Mouse (Mus musculus) stomach, postnatal 0 days (tissue): ENCODE measurements around the gene Diaph3. TPM values are rescaled to one million over a fixed set of nuclear protein-coding genes. Genes with fewer than 3 reads are reported as not detected.

ENCODE experiments used
- ATAC-seq: fragments of 200-750 bp; cut with Nextera tagmentation; 2 replicates; pipeline ENCODE4 v1.8.0; 2017; ENCODE audit not compliant: low FRiP score, low TSS enrichment
- DNase-seq: peaks from one replicate; pipeline ENCODE4 v3.0.0-alpha.2; 2016; ENCODE audit warnings: low spot score
- H3K27ac ChIP-seq: fragments of 300-500 bp; sonication (generic); replicated peaks from 2 replicates; pipeline ENCODE4 v1.5.1; 2014; ENCODE audit warnings: mild to moderate bottlenecking, control low read depth
- H3K27me3 ChIP-seq: fragments of 300-500 bp; sonication (generic); 2 replicates; pipeline ENCODE4 v1.6.1; 2014; ENCODE audit warnings: low read length; ENCODE audit not compliant: control insufficient read depth, insufficient read depth
- H3K36me3 ChIP-seq: fragments of 300-500 bp; sonication (generic); 2 replicates; pipeline ENCODE4 v1.6.1; 2014; ENCODE audit warnings: low read length, mixed read lengths; ENCODE audit not compliant: control insufficient read depth, insufficient read depth
- H3K4me1 ChIP-seq: fragments of 300-500 bp; sonication (generic); replicated peaks from 2 replicates; pipeline ENCODE4 v1.6.1; 2014; ENCODE audit warnings: antibody characterized with exemption; ENCODE audit not compliant: control insufficient read depth, insufficient read depth
- H3K4me2 ChIP-seq: fragments of 300-500 bp; sonication (generic); replicated peaks from 2 replicates; pipeline ENCODE4 v1.6.1; 2014; ENCODE audit warnings: low read depth, mild to moderate bottlenecking, control low read depth, moderate library complexity
- H3K4me3 ChIP-seq: fragments of 300-500 bp; sonication (generic); 2 replicates; pipeline ENCODE4 v1.5.1; 2014; ENCODE audit warnings: low read depth, low read length, control low read depth
- H3K9ac ChIP-seq: fragments of 300-500 bp; sonication (generic); 2 replicates; pipeline ENCODE4 v1.6.1; 2014; ENCODE audit warnings: mild to moderate bottlenecking, low read length, control low read depth, mixed read lengths
- H3K9me3 ChIP-seq: fragments of 300-500 bp; sonication (generic); 2 replicates; pipeline ENCODE4 v1.6.1; 2016; ENCODE audit warnings: low read length; ENCODE audit not compliant: control insufficient read depth
- CTCF ChIP-seq: IDR thresholded peaks from 2 replicates; pipeline ENCODE4 v1.5.1; 2016; ENCODE audit warnings: antibody characterized with exemption, low read depth, mild to moderate bottlenecking, moderate library complexity
- EP300 ChIP-seq: optimal IDR thresholded peaks from 2 replicates; pipeline ENCODE3; 2016; ENCODE audit warnings: antibody characterized with exemption
- WGBS: fragments of 180-500 bp; shearing (Covaris S2); extraction: QIAGEN DNeasy Blood & Tissue Kit; methylation state at CpG from one replicate; pipeline ENCODE4 v1.1.7; 2014; 5-methylcytosine and 5-hydroxymethylcytosine counted together
- polyA plus RNA-seq: library from polyadenylated mRNA; unstranded; fragments of >200 nt; fragmentation: Nextera tagmentation; extraction: Ambion mirVana; gene quantifications from 2 replicates; pipeline ENCODE4 v1.2.1, GENCODE M21; 2015

Diaph3 gene
- polyA plus RNA-seq, 1 experiment from 2014 or later: 3.5 TPM

- no peak overlapping the region for H3K27ac ChIP-seq
- H3K9me3 ChIP-seq: no peaks in the 10 kb centered on the region
- no peak overlapping the region for H3K9ac ChIP-seq
- H3K4me2 ChIP-seq: no peak overlapping the region
- TF ChIP-seq CTCF (no peak), EP300 (no peak)
- 91% methylated on average over 6 of the region's 6 CpGs for WGBS
- H3K4me3 ChIP-seq: no peak overlapping the region
- H3K4me1 ChIP-seq: no peaks in the 10 kb centered on the region
- ATAC-seq: no peak
- DNase-seq: no peak
- no peaks in the 10 kb centered on the region for H3K27me3 ChIP-seq
- no peaks in the 10 kb centered on the region for H3K36me3 ChIP-seq
Measured at GRCm38 (mm10) chr14:86834269-86834668, 306.8 kb downstream of the Diaph3 start.

GRCm38 (mm10) chr14:86833003-86833402, 308.0 kb downstream of the Diaph3 start:
- DNase-seq: no peak
- H3K9me3 ChIP-seq: no peaks in the 10 kb centered on the region
- H3K36me3 ChIP-seq: no peaks in the 10 kb centered on the region
- no peak for TF ChIP-seq EP300
- no peak for TF ChIP-seq CTCF
- H3K4me1 ChIP-seq: no peaks in the 10 kb centered on the region
- H3K4me3 ChIP-seq: no peak overlapping the region
- no peak overlapping the region for H3K4me2 ChIP-seq
- H3K9ac ChIP-seq: no peak overlapping the region
- 79% methylated on average over 4 of the region's 4 CpGs for WGBS
- H3K27me3 ChIP-seq: no peaks in the 10 kb centered on the region
- H3K27ac ChIP-seq: no peak overlapping the region
- ATAC-seq: no peak

- no peak overlapping the region for H3K4me3 ChIP-seq
Measured at GRCm38 (mm10) chr14:86816246-86816645, 324.8 kb downstream of the Diaph3 start.

DNA sequence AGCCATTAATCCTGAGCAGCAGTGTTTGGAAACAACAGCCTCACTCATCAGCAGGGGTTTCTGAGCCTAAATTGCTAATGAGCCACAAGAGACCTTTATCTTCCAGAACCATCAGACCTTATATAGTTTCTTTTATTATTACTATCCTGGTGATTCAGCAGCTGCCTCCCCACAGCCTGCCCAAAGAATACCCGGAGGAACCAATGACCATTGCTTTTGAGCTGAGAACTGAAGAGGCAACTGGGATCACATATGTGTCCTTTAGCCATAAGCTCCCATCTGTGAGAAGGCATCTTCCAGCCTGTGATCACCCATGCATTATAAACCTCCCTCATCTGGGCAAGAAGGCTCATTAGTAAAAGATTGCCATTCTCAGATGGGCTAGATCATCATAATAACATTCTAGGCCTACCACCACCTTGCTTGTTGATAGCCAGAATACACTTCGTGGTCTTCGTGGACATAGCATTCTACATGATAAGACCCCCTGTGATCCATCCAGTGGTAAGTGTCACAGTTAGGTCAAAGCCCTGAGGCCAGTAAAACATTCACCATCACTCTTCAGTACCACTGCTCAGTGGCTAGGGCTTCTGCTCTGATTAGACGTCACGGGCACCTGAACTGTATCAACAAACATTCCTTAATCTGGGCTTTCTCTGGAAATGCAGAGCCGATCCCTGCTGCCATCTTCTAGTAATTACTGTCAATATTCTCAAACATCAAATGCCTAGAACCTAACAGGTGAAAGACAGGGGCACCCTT, 352.0 kb downstream of the Diaph3 start:
- Histone ChIP-seq H3K36me3 (no peaks in the 10 kb centered on the region), H3K9ac (no peak overlapping the region), H3K4me3 (no peak overlapping the region), H3K4me1 (no peaks in the 10 kb centered on the region), H3K4me2 (no peak overlapping the region), H3K27ac (no peak overlapping the region), H3K9me3 (no peaks in the 10 kb centered on the region), H3K27me3 (no peaks in the 10 kb centered on the region)
- no peak for TF ChIP-seq EP300
- no peak for TF ChIP-seq CTCF
- 70% methylated on average over 6 of the region's 6 CpGs for WGBS
- no peak for ATAC-seq
- no peak for DNase-seq

More at GRCm38 (mm10) chr14:86816246-86816645, 324.8 kb downstream of the Diaph3 start:
- Histone ChIP-seq H3K27ac (no peak overlapping the region), H3K9ac (no peak overlapping the region), H3K9me3 (no peaks in the 10 kb centered on the region), H3K4me2 (no peak overlapping the region), H3K4me1 (no peaks in the 10 kb centered on the region), H3K36me3 (no peaks in the 10 kb centered on the region), H3K27me3 (no peaks in the 10 kb centered on the region)
- 93% methylated on average over 4 of the region's 4 CpGs for WGBS
- TF ChIP-seq EP300 (no peak), CTCF (no peak)
- ATAC-seq: no peak
- DNase-seq: no peak

- Histone ChIP-seq H3K27ac (no peak overlapping the region), H3K4me1 (no peaks in the 10 kb centered on the region), H3K36me3 (no peaks in the 10 kb centered on the region), H3K4me3 (no peak overlapping the region), H3K4me2 (no peak overlapping the region), H3K9me3 (no peaks in the 10 kb centered on the region), H3K9ac (no peak overlapping the region), H3K27me3 (no peaks in the 10 kb centered on the region)
- TF ChIP-seq EP300 (no peak), CTCF (no peak)
- DNase-seq: no peak
- WGBS: 32% methylated on average over 8 of the region's 8 CpGs
- ATAC-seq: no peak
Measured at GRCm38 (mm10) chr14:86786866-86787265, 354.2 kb downstream of the Diaph3 start.

- peak; percentile 82 for TF ChIP-seq CTCF
- TF ChIP-seq EP300: no peak
- H3K4me3 ChIP-seq: no peak overlapping the region
- no peak for DNase-seq
- no peaks in the 10 kb centered on the region for H3K9me3 ChIP-seq
- H3K4me2 ChIP-seq: no peak overlapping the region
- 56% methylated on average over 6 of the region's 6 CpGs for WGBS
- no peak for ATAC-seq
- no peaks in the 10 kb centered on the region for H3K27me3 ChIP-seq
- H3K9ac ChIP-seq: no peak overlapping the region
- no peaks in the 10 kb centered on the region for H3K4me1 ChIP-seq
- H3K27ac ChIP-seq: no peak overlapping the region
- no peaks in the 10 kb centered on the region for H3K36me3 ChIP-seq
Measured at GRCm38 (mm10) chr14:86781553-86782273, 359.3 kb downstream of the Diaph3 start.
